Mouse (Mus musculus): ENCODE data around the gene Pga5. TPM values are rescaled to one million over a fixed set of nuclear protein-coding genes. Genes with fewer than 3 reads are reported as not detected.
A peak's percentile ranks its signal among the peaks of the same experiment; 100 is the strongest.

Gene Pga5
- polyA plus RNA-seq, 1 experiment from 2014 or later, result not detected

GRCm38 (mm10) chr19:10714168-10714567 is 36.3 kb upstream of the Pga5 start:
- Histone ChIP-seq H3K9me3 (replicated peaks) (no peaks in the 10 kb centered on the region), H3K4me3 (replicated peaks) (no peak overlapping the region), H3K27me3 (no peaks in the 10 kb centered on the region), H3K27ac (replicated peaks) (no peak overlapping the region), H3K4me2 (no peak overlapping the region), H3K9ac (no peak overlapping the region), H3K4me1 (replicated peaks) (peaks cover 8% of the 10 kb centered on the region), H3K36me3 (replicated peaks) (peaks cover 50% of the 10 kb centered on the region)
- no peak for ATAC-seq (ENCODE audit: insufficient read depth)
- WGBS (ENCODE audit: insufficient replicate concordance), result 68% methylated on average over 6 of the region's 6 CpGs

GRCm38 (mm10) chr19:10713551-10713950 is 35.7 kb upstream of the Pga5 start:
- Histone ChIP-seq H3K4me1 (replicated peaks) (peaks cover 13% of the 10 kb centered on the region), H3K4me3 (replicated peaks) (no peak overlapping the region), H3K27ac (replicated peaks) (no peak overlapping the region), H3K9ac (no peak overlapping the region), H3K9me3 (replicated peaks) (no peaks in the 10 kb centered on the region), H3K4me2 (no peak overlapping the region), H3K36me3 (replicated peaks) (peaks cover 55% of the 10 kb centered on the region), H3K27me3 (no peaks in the 10 kb centered on the region)
- 77% methylated on average over 10 of the region's 10 CpGs for WGBS (ENCODE audit: insufficient replicate concordance)
- ATAC-seq (ENCODE audit: insufficient read depth), result no peak

GRCm38 (mm10) chr19:10712646-10713045 is 34.8 kb upstream of the Pga5 start:
- peaks cover 13% of the 10 kb centered on the region for H3K4me1 ChIP-seq (replicated peaks)
- ATAC-seq (ENCODE audit: insufficient read depth), result no peak
- H3K9ac ChIP-seq, result no peak overlapping the region
- H3K9me3 ChIP-seq (replicated peaks), result no peaks in the 10 kb centered on the region
- no peaks in the 10 kb centered on the region for H3K27me3 ChIP-seq
- H3K4me2 ChIP-seq, result no peak overlapping the region
- no peak overlapping the region for H3K4me3 ChIP-seq (replicated peaks)
- no peak overlapping the region for H3K27ac ChIP-seq (replicated peaks)
- WGBS (ENCODE audit: insufficient replicate concordance), result 85% methylated on average over 12 of the region's 12 CpGs
- H3K36me3 ChIP-seq (replicated peaks), result peaks cover 63% of the 10 kb centered on the region

DNA sequence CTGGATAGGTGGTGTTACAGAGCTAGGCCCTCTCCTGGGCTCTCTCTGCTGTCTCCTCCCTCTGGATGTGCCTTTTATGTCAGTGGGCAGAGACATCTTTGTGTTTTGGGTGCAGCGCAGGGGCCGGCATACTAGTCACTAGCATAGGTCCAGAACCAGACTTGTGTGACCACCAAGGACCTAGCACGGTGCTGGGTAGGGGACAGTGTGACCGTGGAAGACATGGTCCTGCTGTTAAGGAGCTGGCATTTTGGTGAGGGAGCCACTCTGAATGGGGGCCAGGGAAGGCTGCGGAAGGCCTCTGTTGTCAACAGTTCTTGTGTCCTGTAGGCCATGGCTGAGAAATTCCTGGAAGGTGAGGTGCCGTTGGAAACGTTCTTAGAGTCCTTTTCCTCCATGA is 34.3 kb upstream of the Pga5 start:
- Histone ChIP-seq H3K36me3 (replicated peaks) (peaks cover 67% of the 10 kb centered on the region), H3K4me2 (no peak overlapping the region), H3K27me3 (no peaks in the 10 kb centered on the region), H3K27ac (replicated peaks) (no peak overlapping the region), H3K9me3 (replicated peaks) (no peaks in the 10 kb centered on the region), H3K9ac (no peak overlapping the region), H3K4me3 (replicated peaks) (no peak overlapping the region), H3K4me1 (replicated peaks) (peaks cover 13% of the 10 kb centered on the region)
- 83% methylated on average over 7 of the region's 7 CpGs for whole genome bisulfite sequencing (ENCODE audit: insufficient replicate concordance)
- no peak for ATAC-seq (ENCODE audit: insufficient read depth)

DNA sequence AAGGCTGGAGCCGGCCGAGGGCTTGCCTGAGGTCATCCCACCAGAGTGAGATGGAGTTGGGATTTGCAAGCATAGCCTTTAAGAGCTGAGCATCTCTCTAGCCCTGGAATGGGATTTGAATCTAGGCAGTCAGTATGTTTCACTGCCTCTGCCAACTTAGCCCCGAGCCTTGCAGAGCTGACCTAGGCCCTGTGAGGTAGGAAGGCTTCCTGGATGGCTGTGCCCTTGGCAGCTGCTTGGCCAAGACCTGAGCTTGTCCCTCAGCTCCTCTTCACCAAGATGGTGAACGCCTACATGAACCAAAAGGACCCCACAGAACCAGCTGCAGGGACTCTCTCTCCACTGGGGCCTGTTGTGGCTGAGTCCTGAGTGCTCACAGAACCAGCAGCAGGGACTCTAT is 32.9 kb upstream of the Pga5 start:
- Histone ChIP-seq H3K4me3 (replicated peaks) (no peak overlapping the region), H3K4me1 (replicated peaks) (peaks cover 16% of the 10 kb centered on the region), H3K9me3 (replicated peaks) (no peaks in the 10 kb centered on the region), H3K27me3 (no peaks in the 10 kb centered on the region), H3K27ac (replicated peaks) (no peak overlapping the region), H3K9ac (no peak overlapping the region), H3K36me3 (replicated peaks) (peaks cover 81% of the 10 kb centered on the region), H3K4me2 (no peak overlapping the region)
- ATAC-seq (ENCODE audit: insufficient read depth), result no peak
- WGBS (ENCODE audit: insufficient replicate concordance), result 79% methylated on average over 4 of the region's 4 CpGs

DNA sequence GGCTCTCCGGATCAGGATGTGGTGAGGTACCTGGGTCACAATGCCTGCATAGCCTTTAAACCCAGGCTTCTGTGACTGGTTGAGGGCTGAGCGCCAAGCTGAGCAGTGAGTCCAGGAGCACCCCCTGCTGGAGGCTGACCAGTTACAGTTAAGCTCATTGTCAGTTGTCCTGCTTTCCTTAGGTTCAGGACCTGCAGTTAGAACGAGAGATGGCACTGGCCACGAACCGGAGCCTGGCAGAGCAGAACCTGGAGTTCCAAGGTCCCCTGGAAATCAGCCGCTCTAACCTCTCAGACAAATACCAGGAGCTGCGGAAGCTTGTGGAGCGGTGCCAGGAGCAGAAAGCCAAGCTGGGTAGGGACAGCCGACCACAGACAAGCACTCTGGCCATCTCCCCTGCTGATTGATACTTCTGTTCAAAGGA is 32.2 kb upstream of the Pga5 start:
- Histone ChIP-seq H3K4me1 (replicated peaks) (peaks cover 17% of the 10 kb centered on the region), H3K27ac (replicated peaks) (no peak overlapping the region), H3K9ac (no peak overlapping the region), H3K4me3 (replicated peaks) (no peak overlapping the region), H3K9me3 (replicated peaks) (no peaks in the 10 kb centered on the region), H3K27me3 (no peaks in the 10 kb centered on the region), H3K36me3 (replicated peaks) (peaks cover 82% of the 10 kb centered on the region), H3K4me2 (no peak overlapping the region)
- ATAC-seq (ENCODE audit: insufficient read depth), result peak; percentile 33; the same call in 1 of the 2 replicates
- 77% methylated on average over 9 of the region's 9 CpGs for WGBS (ENCODE audit: insufficient replicate concordance)

- ATAC-seq (ENCODE audit: insufficient read depth), result peak; percentile 67
- WGBS (ENCODE audit: insufficient replicate concordance), result 20% methylated on average over 8 of the region's 8 CpGs
These were observed 31.7 kb upstream of the Pga5 start for GRCm38 (mm10) chr19:10709360-10710087.

DNA sequence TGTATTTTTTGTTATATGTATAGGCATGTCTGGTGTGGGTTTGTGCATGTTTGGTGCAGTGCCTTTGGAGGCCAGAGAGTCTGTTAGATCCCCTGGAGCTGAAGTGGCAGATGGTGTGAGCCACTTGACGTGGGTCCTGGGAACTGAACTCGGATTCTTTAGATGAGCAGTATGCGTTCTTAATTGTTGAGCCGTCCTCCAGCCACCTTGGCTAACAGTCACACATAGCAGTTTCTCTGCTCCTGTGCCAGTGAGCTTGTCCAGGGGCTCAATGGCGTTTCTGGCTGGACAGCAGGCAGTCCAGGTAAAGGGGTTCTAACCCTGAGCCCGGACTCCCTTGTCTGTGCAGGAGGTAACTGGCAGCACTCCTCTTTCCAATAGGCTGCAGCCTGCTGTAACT is 31.0 kb upstream of the Pga5 start:
- no peak overlapping the region for H3K4me2 ChIP-seq
- no peak overlapping the region for H3K27ac ChIP-seq (replicated peaks)
- no peak overlapping the region for H3K4me3 ChIP-seq (replicated peaks)
- WGBS (ENCODE audit: insufficient replicate concordance), result 68% methylated on average over 6 of the region's 6 CpGs
- peaks cover 27% of the 10 kb centered on the region for H3K4me1 ChIP-seq (replicated peaks)
- H3K27me3 ChIP-seq, result no peaks in the 10 kb centered on the region
- H3K9ac ChIP-seq, result no peak overlapping the region
- no peak; the same call in 1 of the 2 replicates for ATAC-seq (ENCODE audit: insufficient read depth)
- no peaks in the 10 kb centered on the region for H3K9me3 ChIP-seq (replicated peaks)
- peaks cover 77% of the 10 kb centered on the region for H3K36me3 ChIP-seq (replicated peaks)

More at GRCm38 (mm10) chr19:10709360-10710087, 31.7 kb upstream of the Pga5 start:
- Histone ChIP-seq H3K4me2 (no peak overlapping the region), H3K4me1 (replicated peaks) (peaks cover 21% of the 10 kb centered on the region), H3K9me3 (replicated peaks) (no peaks in the 10 kb centered on the region), H3K36me3 (replicated peaks) (peaks cover 83% of the 10 kb centered on the region), H3K27me3 (no peaks in the 10 kb centered on the region), H3K9ac (no peak overlapping the region), H3K27ac (replicated peaks) (no peak overlapping the region), H3K4me3 (replicated peaks) (no peak overlapping the region)

DNA sequence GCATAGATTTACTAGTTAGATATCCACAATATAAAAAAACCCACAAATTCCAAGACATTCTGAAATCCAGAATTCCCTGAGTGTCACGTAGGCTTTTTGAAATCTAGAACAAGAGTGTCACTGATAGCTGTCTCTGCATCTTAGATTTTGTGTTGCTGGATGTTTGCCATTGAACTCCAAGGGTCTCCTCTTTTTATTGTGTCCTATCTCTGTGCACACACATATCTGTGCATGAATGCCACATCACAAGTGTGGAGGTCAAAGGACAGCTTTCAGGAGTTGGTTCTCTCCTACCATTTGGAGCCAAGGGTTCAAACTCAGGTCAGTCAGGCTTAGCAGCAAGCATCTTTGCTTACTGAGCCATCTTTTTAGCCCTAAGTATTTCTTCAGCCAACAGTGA is 30.0 kb upstream of the Pga5 start:
- no peak overlapping the region for H3K9ac ChIP-seq
- peaks cover 37% of the 10 kb centered on the region for H3K4me1 ChIP-seq (replicated peaks)
- 80% methylated on average over 1 of the region's 1 CpGs for WGBS (ENCODE audit: insufficient replicate concordance)
- no peaks in the 10 kb centered on the region for H3K27me3 ChIP-seq
- no peak overlapping the region for H3K27ac ChIP-seq (replicated peaks)
- peaks cover 67% of the 10 kb centered on the region for H3K36me3 ChIP-seq (replicated peaks)
- no peaks in the 10 kb centered on the region for H3K9me3 ChIP-seq (replicated peaks)
- no peak overlapping the region for H3K4me3 ChIP-seq (replicated peaks)
- no peak overlapping the region for H3K4me2 ChIP-seq
- ATAC-seq (ENCODE audit: insufficient read depth), result no peak

- ATAC-seq (ENCODE audit: insufficient read depth), result no peak
- no peak overlapping the region for H3K4me3 ChIP-seq (replicated peaks)
- H3K4me2 ChIP-seq, result no peak overlapping the region
- 69% methylated on average over 13 of the region's 13 CpGs for WGBS (ENCODE audit: insufficient replicate concordance)
- H3K9ac ChIP-seq, result no peak overlapping the region
- H3K27ac ChIP-seq (replicated peaks), result no peak overlapping the region
- H3K9me3 ChIP-seq (replicated peaks), result no peaks in the 10 kb centered on the region
- H3K36me3 ChIP-seq (replicated peaks), result peaks cover 61% of the 10 kb centered on the region
- H3K27me3 ChIP-seq, result no peaks in the 10 kb centered on the region
- H3K4me1 ChIP-seq (replicated peaks), result peaks cover 43% of the 10 kb centered on the region
These were observed 29.4 kb upstream of the Pga5 start for GRCm38 (mm10) chr19:10707087-10707875.

GRCm38 (mm10) chr19:10703470-10703869 is 25.6 kb upstream of the Pga5 start:
- Histone ChIP-seq H3K27ac (replicated peaks) (no peak overlapping the region), H3K9ac (no peak overlapping the region)

More at GRCm38 (mm10) chr19:10703470-10703869, 25.6 kb upstream of the Pga5 start:
- ATAC-seq (ENCODE audit: insufficient read depth), result no peak
- H3K9me3 ChIP-seq (replicated peaks), result no peaks in the 10 kb centered on the region
- H3K36me3 ChIP-seq (replicated peaks), result peaks cover 28% of the 10 kb centered on the region
- H3K4me3 ChIP-seq (replicated peaks), result no peak overlapping the region
- peaks cover 68% of the 10 kb centered on the region for H3K4me1 ChIP-seq (replicated peaks)
- no peak overlapping the region for H3K4me2 ChIP-seq
- 67% methylated on average over 8 of the region's 8 CpGs for WGBS (ENCODE audit: insufficient replicate concordance)
- no peaks in the 10 kb centered on the region for H3K27me3 ChIP-seq

Data from liver, embryonic 15.5 days (tissue).